In genomic region chr19:44922521-44922920, GRCm38 (mm10) we compare ENCODE assay signal across 17 mouse cellular contexts.
"Had no signal": no experiment of that assay in that cellular context is flagged by ENCODE, and none has a peak within 500 bp of the region (broad histone marks: within the 10 kb centered on the region; RNA-seq: fewer than 3 reads in every experiment).

No protein-coding gene starts in this region.

- H3K27ac ChIP-seq: liver, embryonic 15.5 days; lung, embryonic 15.5 days; macrophage; midbrain, embryonic 13.5 days; midbrain, embryonic 15.5 days; neural tube, embryonic 12.5 days had no signal

- H3K27me3 ChIP-seq: lung, embryonic 15.5 days; midbrain, embryonic 15.5 days; neural tube, embryonic 12.5 days had no signal

- H3K36me3 ChIP-seq: liver, embryonic 15.5 days; lung, embryonic 15.5 days; midbrain, embryonic 13.5 days; midbrain, embryonic 15.5 days; neural tube, embryonic 12.5 days had no signal

- H3K4me1 ChIP-seq: liver, embryonic 15.5 days; lung, embryonic 15.5 days; midbrain, embryonic 13.5 days; midbrain, embryonic 15.5 days; neural tube, embryonic 12.5 days had no signal

- DNase-seq: liver, postnatal 0 days; lung, adult 2 months; lung, postnatal 14 days; lung, postnatal 36 days; right cerebral cortex, postnatal 14 days; thymus, adult 18-20 months; thymus, postnatal 14 days; thymus, postnatal 36 days had no signal

- H3K9me3 ChIP-seq: liver, embryonic 15.5 days; lung, embryonic 15.5 days; megakaryocyte, embryonic 14.5 days; midbrain, embryonic 13.5 days; midbrain, embryonic 15.5 days; neural tube, embryonic 12.5 days had no signal

- H3K4me2 ChIP-seq: liver, embryonic 15.5 days; lung, embryonic 15.5 days; midbrain, embryonic 11.5 days; midbrain, embryonic 13.5 days; midbrain, embryonic 15.5 days; neural tube, embryonic 12.5 days had no signal

- H3K4me3 ChIP-seq: liver, embryonic 15.5 days; lung, embryonic 15.5 days; megakaryocyte, embryonic 14.5 days; midbrain, embryonic 13.5 days; midbrain, embryonic 15.5 days; neural tube, embryonic 12.5 days had no signal

- ATAC-seq: liver, postnatal 0 days; lung, postnatal 0 days; midbrain, embryonic 13.5 days; midbrain, embryonic 15.5 days had no signal

- H3K9ac ChIP-seq: liver, embryonic 15.5 days; liver, postnatal 0 days; lung, embryonic 15.5 days; midbrain, embryonic 13.5 days; midbrain, embryonic 15.5 days; neural tube, embryonic 12.5 days had no signal
